Mouse (Mus musculus) ES-E14 (cell line): Measurements from ENCODE around the gene Naa30. TPM values are rescaled to one million over a fixed set of nuclear protein-coding genes. Genes with fewer than 3 reads are reported as not detected.

Experiments
- DNase-seq: peaks from one replicate; pipeline ENCODE4 v3.0.0-alpha.2; 2013; ENCODE audit warnings: low read depth, low spot score
- H3K27ac ChIP-seq: 2 replicates; pipeline ENCODE4 v1.5.1; 2012; ENCODE audit warnings: low read depth, mild to moderate bottlenecking, low read length, moderate library complexity, mixed read lengths; ENCODE audit not compliant: poor library complexity, insufficient read depth, severe bottlenecking
- H3K36me3 ChIP-seq: 2 replicates; pipeline ENCODE4 v1.6.1; 2012; ENCODE audit warnings: mild to moderate bottlenecking, low read length, moderate library complexity, mixed read lengths; ENCODE audit not compliant: control insufficient read depth, poor library complexity, insufficient read depth, severe bottlenecking
- H3K4me1 ChIP-seq, 2 experiments: fragments of 150-350 bp in 1 of 2; sonication (generic) in 1 of 2; 2 replicates each; pipeline ENCODE4 v1.6.1; 2012; ENCODE audit warnings: low read length in 2 of 2, mild to moderate bottlenecking in 1 of 2, mixed read lengths in 1 of 2; ENCODE audit not compliant: control insufficient read depth in 2 of 2, insufficient read depth in 2 of 2, poor library complexity in 1 of 2
- H3K4me3 ChIP-seq, 2 experiments: fragments of 150-350 bp in 1 of 2; sonication (generic) in 1 of 2; 2 replicates each; pipeline ENCODE4 v1.5.1; 2012; ENCODE audit warnings: low read length in 2 of 2, low read depth in 1 of 2, mild to moderate bottlenecking in 1 of 2, mixed read lengths in 1 of 2; ENCODE audit not compliant: insufficient read depth in 1 of 2, poor library complexity in 1 of 2, severe bottlenecking in 1 of 2
- H3K9ac ChIP-seq: 2 replicates; pipeline ENCODE4 v1.6.1; 2012; ENCODE audit warnings: low read depth, mild to moderate bottlenecking, low read length, mixed read lengths; ENCODE audit not compliant: poor library complexity, insufficient read depth, severe bottlenecking
- H3K9me3 ChIP-seq: fragments of 150-350 bp; sonication (generic); 2 replicates; pipeline ENCODE4 v1.6.1; 2012; ENCODE audit warnings: low read depth, mild to moderate bottlenecking, low read length; ENCODE audit not compliant: control insufficient read depth, insufficient read depth
- CHD2 ChIP-seq: IDR thresholded peaks from 2 replicates; pipeline ENCODE4 v1.6.1; 2014; ENCODE audit warnings: mild to moderate bottlenecking, low read depth, low read length, inconsistent platforms
- HCFC1 ChIP-seq: IDR thresholded peaks from 2 replicates; pipeline ENCODE4 v1.6.1; 2012; ENCODE audit warnings: low read length, inconsistent platforms, borderline replicate concordance; ENCODE audit not compliant: insufficient read depth
- MAFK ChIP-seq: IDR thresholded peaks from 2 replicates; pipeline ENCODE4 v1.6.1; 2014; ENCODE audit warnings: mild to moderate bottlenecking, low read depth, low read length, inconsistent platforms; ENCODE audit not compliant: insufficient read depth
- ZC3H11A ChIP-seq: IDR thresholded peaks from 2 replicates; pipeline ENCODE4 v1.6.1; 2012; ENCODE audit warnings: low read depth, mild to moderate bottlenecking, inconsistent platforms, low read length, borderline replicate concordance
- ZNF384 ChIP-seq: IDR thresholded peaks from 2 replicates; pipeline ENCODE4 v1.6.1; 2012; ENCODE audit warnings: low read depth, low read length, inconsistent platforms
- in situ Hi-C, 2 experiments: fragments of 600-800 bp; cut with MboI; formaldehyde crosslinking; loops; one replicate each; pipeline ENCODE4 v1.15.1; 2025; ENCODE audit warnings: low sequenced_read_pairs in 2 of 2, inconsistent platforms in 1 of 2; ENCODE audit not compliant: unreplicated experiment in 2 of 2
- total RNA-seq: library from RNA; depleted of rRNA; stranded (reverse); fragments of 300-350 nt; gene quantifications from 2 replicates; pipeline ENCODE4 v1.2.3, GENCODE M21; 2012

The Naa30 gene
- total RNA-seq, 1 experiment: 17.2 TPM

DNA sequence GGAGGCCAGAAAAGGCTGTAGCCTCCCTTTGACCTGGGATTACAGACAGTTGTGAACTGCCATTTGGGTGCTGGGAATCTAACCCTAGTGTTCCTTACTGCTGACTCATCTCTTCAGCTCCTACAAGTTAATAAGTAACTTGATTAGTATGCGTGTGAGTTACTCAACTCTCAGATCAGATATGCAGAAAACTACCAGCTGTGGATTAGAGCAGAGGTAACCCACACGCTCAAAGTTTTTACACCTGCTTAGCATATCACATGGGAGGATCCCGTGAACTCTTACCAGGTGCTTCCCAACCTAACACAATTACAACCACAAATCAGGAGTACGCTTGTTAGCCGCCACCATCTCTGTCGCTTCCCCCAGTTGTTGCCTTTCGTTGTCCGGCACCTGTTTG, 740 bp upstream of the Naa30 start:
- in situ Hi-C loops: no loop called here
- H3K4me1 ChIP-seq: peaks cover 3% of the 10 kb centered on the region in 2 experiments; a peak in 2 of 4 replicates
- H3K4me3 ChIP-seq: peak overlapping the region; percentile 44 to 70
- H3K9ac ChIP-seq: peak overlapping the region; percentile 17; the same call in 1 of the 2 replicates
- no peak for TF ChIP-seq HCFC1
- TF ChIP-seq ZNF384: no peak
- TF ChIP-seq CHD2: no peak
- peak; percentile 61 for TF ChIP-seq MAFK
- peak overlapping the region; percentile 54; the same call in 1 of the 2 replicates for H3K27ac ChIP-seq
- peaks cover 4% of the 10 kb centered on the region for H3K36me3 ChIP-seq
- H3K9me3 ChIP-seq: no peaks in the 10 kb centered on the region
- DNase-seq: no peak

DNA sequence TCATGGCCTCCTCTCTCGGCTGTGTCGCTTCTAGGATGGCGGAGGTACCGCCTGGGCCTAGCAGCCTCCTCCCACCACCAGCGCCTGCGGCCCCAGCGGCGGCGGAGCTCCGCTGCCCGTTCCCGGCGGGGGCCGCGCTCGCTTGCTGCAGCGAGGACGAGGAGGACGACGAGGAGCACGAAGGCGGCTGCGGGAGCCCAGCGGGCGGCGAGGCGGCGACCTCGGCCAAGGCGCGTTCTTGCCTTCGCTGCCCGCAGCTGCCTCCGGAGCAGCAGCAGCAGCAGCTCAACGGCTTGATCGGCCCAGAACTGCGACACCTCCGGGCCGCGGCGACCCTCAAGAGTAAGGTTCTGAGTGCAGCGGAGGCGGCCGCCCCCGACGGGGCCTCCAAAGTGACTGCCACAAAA, 559 bp downstream of the Naa30 start:
- no peak for TF ChIP-seq HCFC1
- no peak for TF ChIP-seq CHD2
- no peak for TF ChIP-seq ZNF384
- no peak for DNase-seq
- Histone ChIP-seq H3K27ac (no peak overlapping the region), H3K4me1 (peaks cover 3% of the 10 kb centered on the region in 2 experiments; a peak in 2 of 4 replicates), H3K9me3 (no peaks in the 10 kb centered on the region), H3K36me3 (peaks cover 4% of the 10 kb centered on the region), H3K4me3 (peak overlapping the region; percentile 70 to 93), H3K9ac (peak overlapping the region; percentile 91)
- in situ Hi-C loops: no loop called here

DNA sequence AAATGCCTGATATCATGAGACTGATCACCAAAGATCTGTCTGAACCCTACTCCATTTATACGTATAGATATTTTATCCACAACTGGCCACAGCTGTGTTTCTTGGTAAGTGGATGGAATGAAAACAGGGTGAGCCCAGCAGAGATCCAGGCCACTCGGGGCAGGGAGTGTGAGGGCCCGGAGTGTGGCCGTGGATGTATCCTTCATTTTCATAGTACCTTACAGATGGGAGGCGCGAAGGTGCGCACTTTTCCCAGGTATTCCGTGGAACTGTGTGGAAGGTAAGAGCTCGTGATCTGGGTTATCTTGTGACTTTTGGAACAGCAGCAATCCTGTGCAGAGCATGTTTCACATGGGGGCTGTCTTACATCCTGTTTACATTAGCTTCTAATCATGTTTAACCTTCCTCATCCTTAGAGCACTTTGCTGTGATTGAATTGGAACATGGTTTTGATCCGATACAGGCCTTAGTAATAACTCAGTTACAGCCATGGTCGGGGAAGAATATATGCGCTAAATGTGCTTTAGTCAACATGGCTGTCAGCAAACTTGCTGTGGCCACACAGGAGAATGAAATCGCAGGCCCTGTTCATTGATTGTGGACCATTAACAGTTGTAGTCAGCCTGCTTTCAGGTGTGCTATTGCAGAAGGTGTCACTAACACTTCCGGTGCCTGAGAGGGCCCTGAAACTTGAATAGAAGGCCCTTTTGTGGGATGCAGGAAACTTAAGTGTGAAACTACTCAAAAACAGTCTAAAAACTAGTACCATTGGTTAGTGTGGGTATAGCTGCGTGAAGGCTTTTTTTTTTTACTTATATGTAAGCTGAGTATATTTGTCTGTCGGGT, 1.5 kb downstream of the Naa30 start:
- in situ Hi-C loops: no loop called here
- H3K4me3 ChIP-seq: peak overlapping the region; percentile 70 to 93
- no peak for DNase-seq
- no peak overlapping the region for H3K27ac ChIP-seq
- TF ChIP-seq ZC3H11A: no peak
- no peak for TF ChIP-seq HCFC1
- TF ChIP-seq ZNF384: no peak
- TF ChIP-seq CHD2: no peak
- no peak for TF ChIP-seq MAFK
- peaks cover 4% of the 10 kb centered on the region for H3K36me3 ChIP-seq
- peaks cover 3% of the 10 kb centered on the region in 2 experiments; a peak in 2 of 4 replicates for H3K4me1 ChIP-seq
- H3K9ac ChIP-seq: peak overlapping the region; percentile 91
- H3K9me3 ChIP-seq: no peaks in the 10 kb centered on the region

DNA sequence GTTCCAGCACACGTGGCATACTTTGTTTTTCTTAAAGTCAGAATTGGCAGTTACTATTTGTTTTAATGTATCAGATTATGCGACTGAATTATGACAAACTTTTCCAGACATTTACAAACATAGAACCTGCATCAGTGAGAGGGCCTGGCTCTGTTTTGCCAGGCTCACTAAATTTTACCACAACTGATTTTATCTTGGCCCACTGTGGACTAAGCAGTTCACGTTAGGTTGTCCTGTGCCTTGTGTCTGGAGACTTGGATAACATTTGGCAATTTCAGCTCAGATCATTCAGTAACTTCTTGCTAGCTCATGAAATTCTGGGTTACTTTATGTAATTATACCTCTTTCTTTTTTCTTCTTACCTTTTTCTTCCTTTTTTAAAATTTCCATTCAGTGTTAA, 7.7 kb downstream of the Naa30 start:
- H3K9me3 ChIP-seq: no peaks in the 10 kb centered on the region
- no peak overlapping the region for H3K4me3 ChIP-seq
- no peak for TF ChIP-seq ZC3H11A
- no peak for TF ChIP-seq ZNF384
- no peak for TF ChIP-seq HCFC1
- TF ChIP-seq MAFK: no peak
- no peak for TF ChIP-seq CHD2
- H3K4me1 ChIP-seq: 0 out of 4 replicates have a peak, but pooled peaks cover 0 to 3% of the 10 kb centered on the region in 2 experiments
- no peak overlapping the region for H3K9ac ChIP-seq
- peaks cover 6% of the 10 kb centered on the region; the same call in 1 of the 2 replicates for H3K36me3 ChIP-seq
- no peak for DNase-seq
- in situ Hi-C loops: no loop called here
- H3K27ac ChIP-seq: no peak overlapping the region
